Mouse (Mus musculus) left cerebral cortex, adult 2 months (tissue): ENCODE measurements at regions not wholly inside any gene's neighbourhood (a gene's known extent, or its start where the extent isn't known, plus 50 kb on each side); places are given as distances from the start of the nearest gene placed in this dataset.

ENCODE experiments used
- DNase-seq, 2 experiments: peaks; one replicate each; pipeline ENCODE4 v3.0.0; 2021 to 2022; ENCODE audit warnings: low spot score in 2 of 2, mixed read lengths in 1 of 2; ENCODE audit errors: extremely low spot score in 1 of 2
- H3K27ac ChIP-seq: fragments of 200-600 bp; 2 replicates; pipeline ENCODE4 v1.8.1; 2022
- H3K4me3 ChIP-seq: fragments of 200-600 bp; 2 replicates; pipeline ENCODE4 v1.8.1; 2022
- CTCF ChIP-seq: fragments of 200-600 bp; IDR thresholded peaks from 2 replicates; pipeline ENCODE4 v1.8.1; 2022; ENCODE audit warnings: antibody characterized with exemption, mild to moderate bottlenecking, moderate library complexity
- intact Hi-C: fragments of 180-260 bp; cut with DNase I; formaldehyde crosslinking; loops from one replicate; pipeline ENCODE4 v1.15.1; 2025

GRCm38 (mm10) chr15:37067326-37067725, 59.8 kb upstream of the Zfp706 start:
- intact Hi-C loops, result no loop called here
- no peak for TF ChIP-seq CTCF
- no peak for DNase-seq
- Histone ChIP-seq H3K4me3 (no peak overlapping the region), H3K27ac (no peak overlapping the region)

GRCm38 (mm10) chr15:37065926-37066550, 58.5 kb upstream of the Zfp706 start:
- intact Hi-C loops, result no loop called here
- DNase-seq, result no peak
- Histone ChIP-seq H3K4me3 (no peak overlapping the region), H3K27ac (peak overlapping the region; percentile 56; the same call in 1 of the 2 replicates)
- no peak for TF ChIP-seq CTCF

- Histone ChIP-seq H3K4me3 (no peak overlapping the region), H3K27ac (peak overlapping the region; percentile 56; the same call in 1 of the 2 replicates)
- DNase-seq, result no peak
- intact Hi-C loops, result no loop called here
- TF ChIP-seq CTCF, result no peak
Measured at GRCm38 (mm10) chr15:37065408-37065807, 57.8 kb upstream of the Zfp706 start.

- Histone ChIP-seq H3K4me3 (no peak overlapping the region), H3K27ac (no peak overlapping the region)
- DNase-seq, result no peak
- no peak for TF ChIP-seq CTCF
- intact Hi-C loops, result no loop called here
Measured at GRCm38 (mm10) chr15:37063781-37064383, 56.3 kb upstream of the Zfp706 start.

GRCm38 (mm10) chr15:37062585-37062984, 55.0 kb upstream of the Zfp706 start:
- Histone ChIP-seq H3K27ac (peak overlapping the region; percentile 25), H3K4me3 (no peak overlapping the region)
- peak; percentile 28 to 47 for DNase-seq
- intact Hi-C loops, result no loop called here
- TF ChIP-seq CTCF, result no peak

- Histone ChIP-seq H3K27ac (no peak overlapping the region), H3K4me3 (no peak overlapping the region)
- DNase-seq, result no peak
- intact Hi-C loops, result no loop called here
- TF ChIP-seq CTCF, result no peak
Measured at GRCm38 (mm10) chr15:37061501-37061900, 53.9 kb upstream of the Zfp706 start.

GRCm38 (mm10) chr15:37060831-37061230, 53.3 kb upstream of the Zfp706 start:
- intact Hi-C loops, result no loop called here
- no peak for TF ChIP-seq CTCF
- Histone ChIP-seq H3K4me3 (no peak overlapping the region), H3K27ac (no peak overlapping the region)
- no peak for DNase-seq
